8 mouse cellular contexts compared by ENCODE assay signal in the genomic region with DNA sequence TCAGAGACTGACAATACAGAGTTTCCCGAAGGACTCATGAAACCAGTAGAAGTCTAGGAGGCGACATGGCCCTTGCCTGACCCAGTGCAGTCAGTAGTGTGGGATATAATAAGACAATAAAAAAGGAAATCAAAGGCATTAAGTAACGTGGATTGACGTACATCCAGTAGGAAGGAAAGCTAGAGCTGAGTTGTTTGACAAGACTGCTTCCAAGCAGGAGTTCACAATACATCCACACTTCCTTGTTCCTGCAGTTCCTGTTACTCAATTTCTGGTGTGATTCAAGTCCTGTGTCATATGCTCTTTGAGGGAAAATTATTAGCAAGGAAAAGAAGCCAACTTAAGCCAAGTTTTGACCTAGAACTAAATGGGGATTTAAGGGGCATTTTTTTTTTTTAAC. TPM values are rescaled to one million over a fixed set of nuclear protein-coding genes. Genes with fewer than 3 reads are reported as not detected.
DNase-seq lines count a peak whose midpoint lies in the region; ATAC-seq and TF ChIP-seq lines count a peak whose summit lies in the region.

No protein-coding gene starts in this region.

- H3K9ac ChIP-seq in heart, embryonic 12.5 days, result no peak overlapping the region
- H3K9ac ChIP-seq in liver, embryonic 14.5 days (replicated peaks), result no peak overlapping the region
- H3K9ac ChIP-seq in stomach, postnatal 0 days (ENCODE audit: low read length), result no peak overlapping the region; the same call in 1 of the 2 replicates

- TF ChIP-seq CTCF in lung, adult 2 months (IDR thresholded peaks at IDR 0.05; ENCODE audit: insufficient read depth, low read length), result no peak
- TF ChIP-seq CTCF in liver, embryonic 14.5 days (IDR thresholded peaks at IDR 0.05; ENCODE audit: low read depth), result no peak
- no peak for TF ChIP-seq CTCF in stomach, postnatal 0 days (IDR thresholded peaks at IDR 0.05; ENCODE audit: low read depth)

- DNase-seq in lung, adult 2 months, result no peak
- DNase-seq in lung, postnatal 14 days, result no peak
- no peak for DNase-seq in liver, embryonic 14.5 days (ENCODE audit: low read depth in 3 of 3, low spot score in 3 of 3)
- no peak for DNase-seq in stomach, postnatal 0 days (ENCODE audit: low spot score)
- no peak for DNase-seq in thymus, adult 18-20 months
- DNase-seq in cerebellum, postnatal 25 days, result no peak

- 31% methylated on average over 4 of the region's 4 CpGs for WGBS in lung, adult 2 months
- WGBS in heart, embryonic 12.5 days, result 76% methylated on average over 4 of the region's 4 CpGs
- WGBS in liver, embryonic 14.5 days (ENCODE audit: insufficient replicate concordance), result 69% methylated on average over 4 of the region's 4 CpGs
- 52% methylated on average over 4 of the region's 4 CpGs for WGBS in stomach, postnatal 0 days

- no peak for TF ChIP-seq POLR2A in lung, adult 2 months (IDR thresholded peaks at IDR 0.05; ENCODE audit: borderline replicate concordance, extremely low read depth, low read depth, low read length)

- H3K4me3 ChIP-seq in lung, adult 2 months (replicated peaks; ENCODE audit: extremely low read depth, low read depth, low read length), result peak overlapping the region; percentile 19
- H3K4me3 ChIP-seq in heart, embryonic 12.5 days, result peak overlapping the region; percentile 82; the same call in 1 of the 2 replicates
- H3K4me3 ChIP-seq in liver, embryonic 14.5 days (ENCODE audit: insufficient read depth in 1 of 2, low read depth in 2 of 2, low read length in 2 of 2), result peak overlapping the region in 1 of 2 experiments; percentile 10; a peak in 1 of 4 replicates
- peak overlapping the region; percentile 96; the same call in 1 of the 2 replicates for H3K4me3 ChIP-seq in stomach, postnatal 0 days (ENCODE audit: low read depth, low read length)

- peaks cover 14% of the 10 kb centered on the region for H3K4me1 ChIP-seq in lung, adult 2 months (ENCODE audit: control insufficient read depth, insufficient read depth, low read length)
- H3K4me1 ChIP-seq in heart, embryonic 12.5 days (replicated peaks), result peaks cover 33% of the 10 kb centered on the region
- peaks cover 15 to 21% of the 10 kb centered on the region in 2 experiments for H3K4me1 ChIP-seq in liver, embryonic 14.5 days (replicated peaks; ENCODE audit: control insufficient read depth in 2 of 2, insufficient read depth in 2 of 2, low read length in 1 of 2)
- H3K4me1 ChIP-seq in stomach, postnatal 0 days (replicated peaks; ENCODE audit: control insufficient read depth, insufficient read depth), result 0 out of 2 replicates have a peak, but pooled peaks cover 5% of the 10 kb centered on the region

- H3K27ac ChIP-seq in heart, embryonic 12.5 days (ENCODE audit: poor library complexity, severe bottlenecking), result no peak overlapping the region
- H3K27ac ChIP-seq in liver, embryonic 14.5 days, result no peak overlapping the region
- H3K27ac ChIP-seq in stomach, postnatal 0 days (replicated peaks), result peak overlapping the region; percentile 5; the same call in 1 of the 2 replicates

- ATAC-seq in heart, embryonic 12.5 days (ENCODE audit: insufficient number of reproducible peaks, low FRiP score), result no peak
- ATAC-seq in liver, embryonic 14.5 days (ENCODE audit: insufficient read depth), result no peak
- no peak for ATAC-seq in stomach, postnatal 0 days (ENCODE audit: low FRiP score, low TSS enrichment)
- ATAC-seq in frontal cortex, adult (ENCODE audit: low TSS enrichment), result no peak

- H3K4me2 ChIP-seq in heart, embryonic 12.5 days, result peak overlapping the region; percentile 87
- peak overlapping the region; percentile 72 for H3K4me2 ChIP-seq in liver, embryonic 14.5 days (ENCODE audit: low read depth)
- peak overlapping the region; percentile 69 for H3K4me2 ChIP-seq in stomach, postnatal 0 days (replicated peaks; ENCODE audit: low read depth)

- H3K27me3 ChIP-seq in heart, embryonic 12.5 days (replicated peaks), result no peaks in the 10 kb centered on the region
- H3K27me3 ChIP-seq in liver, embryonic 14.5 days (ENCODE audit: control insufficient read depth, insufficient read depth, low read length), result no peaks in the 10 kb centered on the region
- no peaks in the 10 kb centered on the region for H3K27me3 ChIP-seq in stomach, postnatal 0 days (ENCODE audit: control insufficient read depth, insufficient read depth, low read length)

- no peaks in the 10 kb centered on the region for H3K9me3 ChIP-seq in heart, embryonic 12.5 days (replicated peaks)
- H3K9me3 ChIP-seq in liver, embryonic 14.5 days (ENCODE audit: control insufficient read depth, low read length), result no peaks in the 10 kb centered on the region
- H3K9me3 ChIP-seq in stomach, postnatal 0 days (ENCODE audit: control insufficient read depth, low read length), result no peaks in the 10 kb centered on the region

- TF ChIP-seq EP300 in liver, embryonic 14.5 days (IDR thresholded peaks at IDR 0.05; ENCODE audit: low read depth), result no peak
- no peak for TF ChIP-seq EP300 in stomach, postnatal 0 days (optimal IDR thresholded peaks at IDR 0.05)

- no peaks in the 10 kb centered on the region for H3K36me3 ChIP-seq in heart, embryonic 12.5 days
- H3K36me3 ChIP-seq in liver, embryonic 14.5 days (replicated peaks; ENCODE audit: control insufficient read depth, insufficient read depth, low read depth), result no peaks in the 10 kb centered on the region
- H3K36me3 ChIP-seq in stomach, postnatal 0 days (ENCODE audit: control insufficient read depth, insufficient read depth, low read length), result no peaks in the 10 kb centered on the region; the same call in 1 of the 2 replicates

RNA-seq across cellular contexts. Expression of a gene that starts 2.1 kb away (rescaled TPM):
- polyA plus RNA-seq in lung, adult 2 months (2012; rRNA removed), result 11.0 and 15.1 TPM in 2 replicates
- 11.4 TPM in 2 replicates for polyA plus RNA-seq in heart, embryonic 12.5 days (2016; fragmentation: Nextera tagmentation; extraction: Ambion mirVana)
- polyA plus RNA-seq in liver, embryonic 14.5 days (2012; rRNA removed), result 7.1 and 8.4 TPM in 2 replicates
- polyA plus RNA-seq in liver, embryonic 14.5 days (2014; fragmentation: Nextera tagmentation; extraction: Ambion mirVana), result 4.9 and 5.1 TPM in 2 replicates
- polyA plus RNA-seq in stomach, postnatal 0 days (2015; fragmentation: Nextera tagmentation; extraction: Ambion mirVana), result 10.1 and 10.4 TPM in 2 replicates

RNA-seq across cellular contexts. Expression of a gene that starts 30.6 kb away (rescaled TPM):
- 0.12 TPM in 1 of 2 replicates, not detected in the other for polyA plus RNA-seq in lung, adult 2 months (2012; rRNA removed)
- polyA plus RNA-seq in heart, embryonic 12.5 days (2016; fragmentation: Nextera tagmentation; extraction: Ambion mirVana), result not detected in 2 replicates
- 0.01 TPM in 1 of 2 replicates, not detected in the other for polyA plus RNA-seq in liver, embryonic 14.5 days (2012; rRNA removed)
- 0.10 TPM in 1 of 2 replicates, not detected in the other for polyA plus RNA-seq in liver, embryonic 14.5 days (2014; fragmentation: Nextera tagmentation; extraction: Ambion mirVana)
- 0.55 TPM in 1 of 2 replicates, not detected in the other for polyA plus RNA-seq in stomach, postnatal 0 days (2015; fragmentation: Nextera tagmentation; extraction: Ambion mirVana)

RNA-seq across cellular contexts. Expression of a gene that starts 37.5 kb away (rescaled TPM):
- 5.7 and 6.4 TPM in 2 replicates for polyA plus RNA-seq in lung, adult 2 months (2012; rRNA removed)
- polyA plus RNA-seq in heart, embryonic 12.5 days (2016; fragmentation: Nextera tagmentation; extraction: Ambion mirVana), result 20.2 and 23.3 TPM in 2 replicates
- polyA plus RNA-seq in liver, embryonic 14.5 days (2012; rRNA removed), result 1.8 and 3.0 TPM in 2 replicates
- 2.8 and 4.0 TPM in 2 replicates for polyA plus RNA-seq in liver, embryonic 14.5 days (2014; fragmentation: Nextera tagmentation; extraction: Ambion mirVana)
- 11.9 and 12.0 TPM in 2 replicates for polyA plus RNA-seq in stomach, postnatal 0 days (2015; fragmentation: Nextera tagmentation; extraction: Ambion mirVana)
